Comparison of ENCODE assay signal across 15 mouse cellular contexts in genomic region chr3:142498941-142499340, GRCm38 (mm10). TPM values are rescaled to one million over a fixed set of nuclear protein-coding genes. Genes with fewer than 3 reads are reported as not detected.
DNase-seq lines count a peak whose midpoint lies in the region; ATAC-seq and TF ChIP-seq lines count a peak whose summit lies in the region.
"Had no signal": no experiment of that assay in that cellular context is flagged by ENCODE, and none has a peak within 500 bp of the region (broad histone marks: within the 10 kb centered on the region; RNA-seq: fewer than 3 reads in every experiment).

No protein-coding gene starts in this region.

- H3K27me3 ChIP-seq in hindbrain, embryonic 16.5 days (replicated peaks; ENCODE audit: control insufficient read depth, insufficient read depth, low read length), result no peaks in the 10 kb centered on the region
- no peaks in the 10 kb centered on the region for H3K27me3 ChIP-seq in hindbrain, embryonic 11.5 days (ENCODE audit: control insufficient read depth, insufficient read depth, low read length)
- H3K27me3 ChIP-seq in heart, embryonic 10.5 days (ENCODE audit: insufficient read depth, poor library complexity, severe bottlenecking), result no peaks in the 10 kb centered on the region; the same call in 1 of the 2 replicates
- H3K27me3 ChIP-seq: embryonic facial prominence, embryonic 15.5 days; liver, embryonic 12.5 days had no signal

- H3K4me2 ChIP-seq in hindbrain, embryonic 16.5 days (ENCODE audit: low read length), result no peak overlapping the region
- H3K4me2 ChIP-seq in hindbrain, embryonic 11.5 days (replicated peaks; ENCODE audit: low read depth, low read length), result no peak overlapping the region
- H3K4me2 ChIP-seq: embryonic facial prominence, embryonic 15.5 days; liver, embryonic 12.5 days had no signal

- 64% methylated on average over 5 of the region's 5 CpGs for WGBS in hindbrain, embryonic 16.5 days
- 85% methylated on average over 5 of the region's 5 CpGs for WGBS in hindbrain, embryonic 11.5 days
- WGBS in heart, embryonic 10.5 days, result 86% methylated on average over 5 of the region's 5 CpGs

- no peaks in the 10 kb centered on the region for H3K9me3 ChIP-seq in hindbrain, embryonic 16.5 days (ENCODE audit: control insufficient read depth, low read length)
- no peaks in the 10 kb centered on the region for H3K9me3 ChIP-seq in hindbrain, embryonic 11.5 days (ENCODE audit: control insufficient read depth, low read length)
- H3K9me3 ChIP-seq in heart, embryonic 10.5 days, result no peaks in the 10 kb centered on the region
- H3K9me3 ChIP-seq: embryonic facial prominence, embryonic 15.5 days; liver, embryonic 12.5 days had no signal

- no peaks in the 10 kb centered on the region for H3K4me1 ChIP-seq in hindbrain, embryonic 16.5 days (ENCODE audit: control insufficient read depth, insufficient read depth, low read depth, low read length)
- no peaks in the 10 kb centered on the region for H3K4me1 ChIP-seq in hindbrain, embryonic 11.5 days (replicated peaks; ENCODE audit: control insufficient read depth, insufficient read depth, low read length)
- 0 out of 2 replicates have a peak, but pooled peaks cover under 1% of the 10 kb centered on the region for H3K4me1 ChIP-seq in heart, embryonic 10.5 days
- H3K4me1 ChIP-seq: embryonic facial prominence, embryonic 15.5 days; liver, embryonic 12.5 days had no signal

- H3K27ac ChIP-seq in hindbrain, embryonic 16.5 days (ENCODE audit: low read depth, low read length), result no peak overlapping the region
- no peak overlapping the region for H3K27ac ChIP-seq in hindbrain, embryonic 11.5 days (ENCODE audit: low read depth, low read length)
- no peak overlapping the region for H3K27ac ChIP-seq in heart, embryonic 10.5 days
- H3K27ac ChIP-seq: embryonic facial prominence, embryonic 15.5 days; layer of hippocampus, adult 2 months; liver, embryonic 12.5 days; stomach, postnatal 0 days had no signal

- no peak for DNase-seq in hindbrain, embryonic 11.5 days (ENCODE audit: low spot score)
- DNase-seq in 3T3-L1 (ENCODE audit: low read depth, low spot score), result peak; percentile 31
- peak; percentile 63 for DNase-seq in brain, embryonic 14.5 days (ENCODE audit: low read depth)
- DNase-seq in cerebellum, postnatal 14 days, result peak; percentile 77 to 85
- no peak for DNase-seq in adrenal gland, postnatal 4 days (ENCODE audit: low spot score in 2 of 2)
- DNase-seq in heart, embryonic 10.5 days (ENCODE audit: low spot score), result no peak
- DNase-seq: adrenal gland, postnatal 25 days; kidney, adult 8-10 months; lung, postnatal 36 days had no signal

- peak; percentile 88 for ATAC-seq in hindbrain, embryonic 16.5 days
- ATAC-seq in hindbrain, embryonic 11.5 days (ENCODE audit: low FRiP score), result no peak
- ATAC-seq: liver, embryonic 12.5 days had no signal

- H3K4me3 ChIP-seq in hindbrain, embryonic 16.5 days (ENCODE audit: low read length), result no peak overlapping the region
- H3K4me3 ChIP-seq in hindbrain, embryonic 11.5 days (ENCODE audit: low read depth, low read length), result no peak overlapping the region
- no peak overlapping the region for H3K4me3 ChIP-seq in heart, embryonic 10.5 days
- H3K4me3 ChIP-seq: embryonic facial prominence, embryonic 15.5 days; layer of hippocampus, adult 2 months; liver, embryonic 12.5 days; myocyte had no signal

- H3K36me3 ChIP-seq in hindbrain, embryonic 16.5 days (ENCODE audit: control insufficient read depth, insufficient read depth, low read length), result no peaks in the 10 kb centered on the region
- H3K36me3 ChIP-seq in hindbrain, embryonic 11.5 days (ENCODE audit: control insufficient read depth, insufficient read depth, low read length), result no peaks in the 10 kb centered on the region
- H3K36me3 ChIP-seq in heart, embryonic 10.5 days, result no peaks in the 10 kb centered on the region
- H3K36me3 ChIP-seq: embryonic facial prominence, embryonic 15.5 days; liver, embryonic 12.5 days had no signal

- no peak for TF ChIP-seq CTCF in brain, embryonic 14.5 days (IDR thresholded peaks at IDR 0.05; ENCODE audit: borderline replicate concordance, extremely low read depth, insufficient read depth, insufficient read length)

- no peak for TF ChIP-seq POLR2A in brain, embryonic 14.5 days (IDR thresholded peaks at IDR 0.05; ENCODE audit: borderline replicate concordance, extremely low read depth, insufficient read depth, insufficient read length, poor library complexity, severe bottlenecking)

- no peak overlapping the region for H3K9ac ChIP-seq in hindbrain, embryonic 16.5 days (ENCODE audit: low read depth, low read length)
- H3K9ac ChIP-seq in hindbrain, embryonic 11.5 days (ENCODE audit: low read depth, low read length), result no peak overlapping the region
- H3K9ac ChIP-seq: embryonic facial prominence, embryonic 15.5 days; liver, embryonic 12.5 days had no signal

RNA-seq across cellular contexts. Expression of gene Gbp5, which starts 5.2 kb away (rescaled TPM):
- 0.19 and 0.39 TPM in 2 replicates for polyA plus RNA-seq in hindbrain, embryonic 16.5 days (2015; fragmentation: Nextera tagmentation; extraction: Ambion mirVana)
- 0.19 TPM in 1 of 2 replicates, not detected in the other for polyA plus RNA-seq in hindbrain, embryonic 11.5 days (2014; fragmentation: Nextera tagmentation; extraction: Ambion mirVana)
- polyA plus RNA-seq in brain, embryonic 14.5 days (2012; rRNA removed), result 0.10 and 0.11 TPM in 2 replicates
- 1 to 10 TPM; 1.9 to 2.5 TPM for total RNA-seq in adrenal gland, postnatal 4 days (2021)
- not detected in 2 replicates for polyA plus RNA-seq in heart, embryonic 10.5 days (2016; fragmentation: Nextera tagmentation; extraction: Ambion mirVana)
- polyA plus RNA-seq: myocyte had no signal

RNA-seq across cellular contexts. Expression of gene Gbp7, which starts 31.2 kb away (rescaled TPM):
- polyA plus RNA-seq in hindbrain, embryonic 16.5 days (2015; fragmentation: Nextera tagmentation; extraction: Ambion mirVana), result 2.3 and 2.9 TPM in 2 replicates
- 1.5 and 2.3 TPM in 2 replicates for polyA plus RNA-seq in hindbrain, embryonic 11.5 days (2014; fragmentation: Nextera tagmentation; extraction: Ambion mirVana)
- 0.30 and 0.62 TPM in 2 replicates for polyA plus RNA-seq in brain, embryonic 14.5 days (2012; rRNA removed)
- 10 to 100 TPM; 11.0 to 13.1 TPM for total RNA-seq in adrenal gland, postnatal 4 days (2021)
- 0.53 and 1.0 TPM in 2 replicates for polyA plus RNA-seq in heart, embryonic 10.5 days (2016; fragmentation: Nextera tagmentation; extraction: Ambion mirVana)

Comparison
In these comparisons a context has a peak if more than half of its experiments do, and no peak if none do; other contexts are left out.
1. DNase-seq: peak in 3T3-L1 (single experiment), brain, embryonic 14.5 days (single experiment) and cerebellum, postnatal 14 days (2 of 2); none in hindbrain, embryonic 11.5 days (single experiment), adrenal gland, postnatal 4 days (0 of 2) and heart, embryonic 10.5 days (single experiment).